Mouse (Mus musculus) ES-E14 (cell line): ENCODE data around the gene Mboat2.

Experiments
- CHD2 ChIP-seq: IDR thresholded peaks from 2 replicates; pipeline ENCODE4 v1.6.1; 2014; ENCODE audit warnings: mild to moderate bottlenecking, low read depth, low read length, inconsistent platforms
- HCFC1 ChIP-seq: IDR thresholded peaks from 2 replicates; pipeline ENCODE4 v1.6.1; 2012; ENCODE audit warnings: low read length, inconsistent platforms, borderline replicate concordance; ENCODE audit not compliant: insufficient read depth
- ZC3H11A ChIP-seq: IDR thresholded peaks from 2 replicates; pipeline ENCODE4 v1.6.1; 2012; ENCODE audit warnings: low read depth, mild to moderate bottlenecking, inconsistent platforms, low read length, borderline replicate concordance

- TF ChIP-seq HCFC1 (no peak), CHD2 (no peak), ZC3H11A (no peak)
Measured at GRCm38 (mm10) chr12:24939372-24939771, 108.7 kb downstream of the Mboat2 start.
